Mouse (Mus musculus): Measurements from ENCODE around the gene Cerkl.

Cerkl gene

DNA sequence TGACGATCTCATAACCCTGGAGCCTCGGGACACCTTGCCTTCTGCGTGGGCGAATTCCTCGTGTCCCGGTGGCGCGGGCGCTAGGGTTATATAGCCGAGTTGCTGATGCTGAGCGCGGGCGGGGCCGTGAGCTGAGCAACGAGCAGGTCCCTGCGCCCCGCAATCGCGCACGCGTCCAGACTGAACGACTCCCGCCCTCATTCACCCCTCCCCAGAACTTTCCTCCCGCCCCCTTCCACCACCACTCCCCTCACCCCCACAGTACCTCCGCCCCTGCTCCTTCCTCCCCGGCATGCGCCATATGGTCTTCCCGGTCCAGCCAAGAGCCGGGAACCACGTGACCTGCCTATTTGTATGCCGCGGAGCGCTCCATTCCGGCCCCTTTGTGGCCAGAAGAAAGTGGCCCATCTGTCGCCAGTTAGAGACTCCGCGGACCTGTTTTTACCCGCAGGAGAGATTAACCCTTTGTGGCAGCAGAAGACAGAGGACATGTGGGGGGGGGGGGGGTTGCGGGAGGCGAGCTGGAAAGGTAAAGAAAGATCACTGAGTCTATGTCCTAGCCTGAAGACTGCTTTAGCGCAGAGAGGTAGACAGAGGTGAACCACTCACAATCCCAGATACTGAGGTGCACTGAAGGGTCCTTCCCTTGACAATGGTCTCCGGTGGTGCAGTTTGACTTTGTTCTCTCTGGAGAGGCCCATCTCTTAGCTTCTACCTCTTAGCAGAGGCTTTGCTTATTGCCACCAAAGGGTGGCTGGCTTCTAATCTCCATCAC, at the start of gene Cerkl, which contains the start of gene Neurod1:
TSS of gene Cerkl (minus strand) at position 211 of the 775 bp plus-strand sequence.
TSS of gene Neurod1 (minus strand) at position 177 of the 775 bp plus-strand sequence.
- DNase-seq (ENCODE audit: low read depth, low spot score) = peak; percentile 89

DNA sequence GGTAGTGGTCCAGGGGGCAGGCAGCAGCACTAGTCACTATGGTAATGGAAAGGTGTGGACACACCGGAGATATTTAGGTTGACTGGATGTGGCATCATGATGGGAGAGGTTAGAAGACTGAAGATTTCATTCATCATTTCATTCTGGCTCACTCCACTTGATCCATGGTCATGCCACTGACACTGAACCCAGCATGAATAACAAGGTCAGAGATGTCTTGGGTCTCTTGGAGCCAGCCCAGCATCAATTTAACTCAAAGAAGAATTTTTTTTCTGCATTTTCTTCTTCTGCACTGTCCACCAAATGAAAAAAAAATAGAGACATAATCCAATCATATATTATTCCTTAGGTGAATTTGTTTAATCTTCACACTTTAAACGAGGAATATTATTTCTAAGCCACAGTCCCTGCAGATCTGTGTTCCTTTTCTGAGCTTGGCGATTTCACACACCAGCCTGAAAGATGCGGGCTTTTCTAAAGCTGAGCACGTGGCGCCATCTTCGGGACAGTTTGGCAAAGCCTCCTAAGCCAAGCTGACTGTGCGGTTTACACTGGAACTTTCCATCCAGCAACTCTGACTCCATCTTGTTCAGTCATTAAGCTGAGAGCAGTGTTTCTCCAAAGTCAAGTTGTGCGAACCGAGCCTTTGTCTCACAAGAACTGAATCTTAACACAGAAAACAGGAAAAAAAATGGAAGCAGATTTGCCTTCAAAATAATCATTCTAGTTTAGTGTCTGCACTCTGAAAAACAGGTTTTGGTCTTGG, 42.6 kb upstream of the Cerkl start:
- DNase-seq (ENCODE audit: low read depth, low spot score) = peak; percentile 76

- DNase-seq (ENCODE audit: low read depth, low spot score) = no peak
These were observed 28.5 kb upstream of the Cerkl start for GRCm38 (mm10) chr2:79485127-79485526.

DNA sequence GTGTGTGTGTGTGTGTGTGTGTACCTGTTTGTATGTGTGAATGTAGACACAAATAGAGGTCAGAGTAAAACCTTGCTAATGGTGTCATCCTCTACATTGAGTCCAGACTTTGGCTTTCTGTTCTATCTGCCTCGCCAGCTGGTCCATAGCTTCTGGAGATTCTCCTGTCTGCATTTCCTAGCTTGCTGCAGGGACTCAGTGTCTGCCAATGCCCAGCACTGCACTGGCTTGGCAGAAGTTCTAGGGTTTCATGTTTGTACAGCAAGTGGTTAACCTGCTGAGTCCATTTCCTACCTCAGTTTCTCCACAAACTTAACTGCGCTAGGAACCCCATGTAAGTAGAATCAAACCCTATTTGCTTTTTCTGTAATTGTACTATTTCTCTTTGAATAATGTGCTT, 25.9 kb upstream of the Cerkl start:
- no peak for DNase-seq (ENCODE audit: low read depth, low spot score)

GRCm38 (mm10) chr2:79462411-79462810, 5.8 kb upstream of the Cerkl start:
- no peak for DNase-seq (ENCODE audit: low read depth, low spot score)

GRCm38 (mm10) chr2:79461861-79462260, 5.3 kb upstream of the Cerkl start:
- DNase-seq (ENCODE audit: low read depth, low spot score) = no peak

- no peak for DNase-seq (ENCODE audit: low read depth, low spot score)
These were observed 4.0 kb upstream of the Cerkl start for GRCm38 (mm10) chr2:79460586-79460985.

DNA sequence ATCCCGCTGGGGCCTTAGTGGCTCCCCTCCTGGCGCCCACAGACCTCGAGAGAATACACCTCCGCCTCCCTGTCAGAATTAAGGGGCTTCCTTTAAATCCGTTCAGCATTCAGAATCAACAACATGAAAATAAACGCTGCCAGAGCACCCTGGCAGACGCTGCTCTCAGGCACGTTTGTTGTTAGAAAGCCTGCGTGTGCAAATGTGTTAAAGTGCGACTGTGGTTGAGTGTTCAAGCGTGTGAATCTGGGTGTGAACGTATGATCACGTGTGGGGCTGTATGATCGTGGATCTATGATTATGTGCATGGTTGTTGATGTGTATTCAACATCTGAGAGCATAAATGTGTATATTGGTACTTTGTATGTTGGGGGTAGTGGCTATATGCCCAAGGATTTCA, 3.5 kb upstream of the Cerkl start:
- no peak for DNase-seq (ENCODE audit: low read depth, low spot score)

DNA sequence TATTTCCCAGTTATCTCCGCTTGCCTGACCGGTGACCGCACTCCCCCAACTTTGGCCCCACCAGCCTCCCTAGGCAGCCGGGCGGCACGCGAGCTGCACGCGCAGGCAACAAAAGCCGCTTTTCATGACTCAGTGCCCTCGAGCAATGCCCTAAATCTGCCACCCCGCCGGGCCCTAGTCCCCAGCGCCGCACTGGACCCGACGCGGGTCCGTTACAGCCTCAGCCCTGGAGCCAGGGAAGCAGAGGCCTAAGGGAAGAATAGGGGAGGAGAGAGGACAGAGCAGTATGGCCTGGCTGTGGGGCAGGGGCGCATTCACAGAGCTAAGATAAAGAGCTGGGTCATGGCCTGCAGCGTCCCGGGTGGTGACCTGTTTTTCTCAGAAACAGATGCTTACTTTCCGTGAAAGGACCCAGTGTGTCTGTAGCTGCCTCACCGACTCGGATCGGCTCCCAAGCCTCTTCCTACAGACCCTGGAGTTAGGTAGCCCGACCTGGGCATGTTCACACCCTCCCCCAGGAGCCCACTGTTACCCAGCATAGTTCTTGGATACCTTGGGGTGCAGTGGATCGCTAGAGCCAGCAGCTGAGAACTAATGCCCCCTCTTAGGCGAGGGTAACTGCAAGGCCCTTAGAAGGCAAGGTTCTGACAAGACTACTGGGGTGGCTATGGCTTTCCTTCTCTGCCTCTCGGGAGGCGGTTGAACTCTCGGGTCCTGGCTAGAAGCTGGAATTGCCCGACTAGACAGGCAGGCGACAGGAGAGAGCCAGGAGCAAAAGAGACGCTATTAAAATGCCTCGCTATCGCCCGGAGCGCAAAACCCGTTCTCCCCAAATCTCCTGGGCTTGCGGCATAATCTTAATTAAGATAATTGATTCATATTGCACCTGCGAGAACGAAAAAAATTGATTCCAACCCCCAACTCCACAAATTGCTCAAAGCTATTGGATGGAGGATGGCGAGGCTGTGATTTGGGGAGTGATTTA, 2.8 kb upstream of the Cerkl start:
- DNase-seq (ENCODE audit: low read depth, low spot score) = no peak

DNA sequence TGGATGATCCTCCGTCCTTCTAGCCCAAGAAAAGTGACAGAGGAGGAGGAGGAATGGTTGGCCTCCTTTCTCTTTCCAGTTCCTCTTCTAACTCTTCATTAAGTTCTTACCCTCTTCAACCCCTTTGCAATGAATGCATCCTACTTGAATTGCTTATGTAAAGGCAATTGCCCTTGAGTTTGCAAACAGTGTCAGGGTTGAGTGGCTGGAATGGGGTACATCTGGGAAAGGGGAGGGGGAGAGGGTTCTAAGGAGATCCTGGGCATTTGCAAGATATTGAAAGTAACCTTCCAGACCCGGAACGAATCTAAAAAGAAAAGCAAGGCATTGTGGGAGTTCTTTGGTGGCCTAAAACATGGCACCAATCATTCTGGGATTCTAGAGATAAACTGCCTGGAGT, 1.3 kb upstream of the Cerkl start:
- DNase-seq (ENCODE audit: low read depth, low spot score) = no peak

- DNase-seq (ENCODE audit: low read depth, low spot score) = no peak
These were observed 849 bp upstream of the Cerkl start for GRCm38 (mm10) chr2:79457434-79457833.

DNA sequence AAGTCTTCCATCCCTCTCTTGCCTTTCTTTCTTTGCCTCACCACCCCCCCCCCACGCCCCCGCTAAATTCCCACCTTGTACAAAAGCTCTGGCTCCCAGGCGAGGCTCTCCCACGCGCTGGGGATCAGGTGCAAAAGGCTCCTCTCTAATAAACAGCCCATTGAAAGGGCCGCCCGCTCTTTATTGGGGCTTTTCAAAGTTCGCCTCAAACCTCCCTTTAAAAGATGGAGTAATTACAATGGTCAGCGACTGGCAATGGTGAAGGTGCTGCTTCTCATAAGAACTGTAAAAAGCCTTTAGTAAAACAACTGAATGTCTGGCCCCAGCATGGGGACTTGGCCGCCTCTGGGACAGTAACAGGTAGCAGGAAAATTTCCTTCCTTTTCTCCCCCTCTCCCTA, 939 bp downstream of the Cerkl start:
- DNase-seq (ENCODE audit: low read depth, low spot score) = no peak

GRCm38 (mm10) chr2:79454786-79455446, 1.7 kb downstream of the Cerkl start:
- DNase-seq (ENCODE audit: low read depth, low spot score) = peak; percentile 60

GRCm38 (mm10) chr2:79453901-79454781, 2.4 kb downstream of the Cerkl start:
- no peak for DNase-seq (ENCODE audit: low read depth, low spot score)

GRCm38 (mm10) chr2:79451438-79451837, 5.1 kb downstream of the Cerkl start:
- DNase-seq (ENCODE audit: low read depth, low spot score) = no peak

DNA sequence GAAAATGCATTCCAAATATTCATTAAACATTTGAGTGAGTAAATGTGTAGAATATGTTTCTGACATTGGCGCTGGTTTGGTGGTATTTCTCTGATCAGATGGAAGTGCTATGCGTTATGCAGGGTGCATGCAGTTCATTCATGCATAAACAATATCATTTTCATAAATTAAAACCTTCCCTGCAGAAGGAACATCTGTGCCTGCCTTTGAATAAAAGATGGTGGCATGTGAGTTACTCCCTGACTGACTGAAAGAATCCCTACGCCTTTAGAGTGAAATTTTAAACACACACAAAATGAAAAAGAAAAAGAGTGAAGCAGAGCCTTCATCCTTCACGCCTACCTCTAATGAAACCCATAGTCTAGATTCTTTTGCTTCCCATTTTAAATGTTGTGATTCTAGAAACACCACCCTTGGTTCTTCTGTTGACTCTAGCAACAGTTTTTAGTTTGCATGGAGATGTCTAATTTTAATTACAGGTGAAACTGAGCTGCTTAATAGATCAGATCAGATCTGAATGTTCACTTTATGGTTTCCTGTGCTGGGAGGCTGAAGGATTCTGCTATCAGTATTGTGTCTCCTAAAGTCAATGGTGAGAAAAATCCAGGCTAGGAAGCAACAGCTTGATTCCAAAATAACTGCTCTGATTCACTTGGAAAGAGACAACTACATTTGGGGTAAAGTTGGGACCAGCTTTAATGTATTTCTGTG, 5.7 kb downstream of the Cerkl start:
- no peak for DNase-seq (ENCODE audit: low read depth, low spot score)

- DNase-seq (ENCODE audit: low read depth, low spot score) = no peak
These were observed 7.2 kb downstream of the Cerkl start for GRCm38 (mm10) chr2:79449371-79449770.

DNA sequence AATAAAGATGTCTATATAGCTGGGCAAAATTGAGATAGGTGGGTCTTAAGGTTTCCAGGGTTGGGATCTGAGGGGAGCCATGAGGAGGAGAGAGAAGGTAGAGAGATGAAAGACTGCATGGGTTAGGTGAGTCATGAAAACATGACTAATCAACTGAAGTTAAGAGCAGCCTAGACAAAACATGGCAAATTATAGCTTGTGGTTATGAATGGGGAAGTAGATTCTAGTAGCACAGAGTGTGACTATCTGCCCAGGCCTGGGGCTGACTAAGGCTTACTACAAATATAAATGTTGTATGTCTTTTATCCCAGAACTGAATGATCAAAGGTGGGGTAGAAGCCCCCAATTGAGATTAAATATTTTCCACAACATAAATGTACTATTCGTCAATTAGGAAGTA, 9.4 kb downstream of the Cerkl start:
- no peak for DNase-seq (ENCODE audit: low read depth, low spot score)

GRCm38 (mm10) chr2:79443861-79444620, 12.5 kb downstream of the Cerkl start:
- DNase-seq (ENCODE audit: low read depth, low spot score) = no peak

All from retina, postnatal 7 days (tissue).